ENCODE assay signal across 15 mouse cellular contexts in the genomic region with DNA sequence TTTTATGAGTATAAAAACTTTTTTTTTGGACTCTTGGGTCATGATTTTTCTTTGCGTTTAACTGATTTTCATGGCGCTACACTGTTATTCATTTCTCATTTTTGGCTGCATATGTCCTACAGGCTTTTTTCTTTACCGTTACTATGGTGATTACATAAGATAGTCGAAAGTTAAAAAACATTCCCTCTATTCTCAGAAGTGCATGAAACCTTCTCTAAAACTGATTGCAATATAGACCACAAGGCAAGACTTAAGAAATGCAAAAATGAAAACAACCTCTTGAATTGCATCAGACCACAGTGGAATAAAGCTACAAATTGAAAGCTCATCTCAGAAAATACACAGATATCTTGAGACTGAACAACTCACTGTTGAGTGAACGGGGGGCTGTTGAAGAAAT.
DNase-seq lines count a peak whose midpoint lies in the region; ATAC-seq lines count a peak whose summit lies in the region.
"Had no signal": no experiment of that assay in that cellular context is flagged by ENCODE, and none has a peak within 500 bp of the region (broad histone marks: within the 10 kb centered on the region; RNA-seq: fewer than 3 reads in every experiment).

No protein-coding gene starts in this region.

- peak; percentile 57 for ATAC-seq in granulocyte monocyte progenitor cell, adult 5-6 weeks (replicated peaks; ENCODE audit: poor library complexity, severe bottlenecking)
- peak; percentile 28; the same call in 1 of the 2 replicates for ATAC-seq in megakaryocyte, adult 5-6 weeks (ENCODE audit: poor library complexity, severe bottlenecking)
- ATAC-seq: forebrain, embryonic 14.5 days; forebrain, embryonic 16.5 days had no signal

- peak; percentile 34 for DNase-seq in telencephalon, adult 2 months (ENCODE audit: low read depth, low spot score)
- DNase-seq in heart, adult 11 months, result no peak
- DNase-seq in gastrocnemius, postnatal 4 days (ENCODE audit: low spot score in 2 of 2), result no peak
- DNase-seq: adrenal gland, adult 8-10 months; adrenal gland, postnatal 14 days; adrenal gland, postnatal 36 days; cerebellum, adult 11-12 months; cerebellum, adult 2 months; cerebellum, adult 9-10 months; cerebellum, postnatal 10 days; cerebellum, postnatal 25 days had no signal
